Mouse (Mus musculus) embryonic facial prominence, embryonic 10.5 days (tissue): ENCODE results near the gene Tex52. TPM values are rescaled to one million over a fixed set of nuclear protein-coding genes. Genes with fewer than 3 reads are reported as not detected.
"Not testable (repeated sequence)": the region's sequence is repeated elsewhere in the genome, so short reads cannot be mapped to it uniquely, and the experiment has no call there.

Experiments
- DNase-seq: peaks from one replicate; pipeline ENCODE4 v3.0.0-alpha.2; 2017; ENCODE audit warnings: low spot score
- H3K27ac ChIP-seq: fragments of 300-500 bp; sonication (generic); replicated peaks from 2 replicates; pipeline ENCODE4 v1.5.1; 2016; ENCODE audit warnings: mild to moderate bottlenecking
- H3K27me3 ChIP-seq: fragments of 300-500 bp; sonication (generic); replicated peaks from 2 replicates; pipeline ENCODE4 v1.6.1; 2016; ENCODE audit warnings: low read depth, mild to moderate bottlenecking; ENCODE audit not compliant: poor library complexity, severe bottlenecking
- H3K36me3 ChIP-seq: fragments of 300-500 bp; sonication (generic); replicated peaks from 2 replicates; pipeline ENCODE4 v1.6.1; 2016; ENCODE audit warnings: mild to moderate bottlenecking, moderate library complexity
- H3K4me1 ChIP-seq: fragments of 300-500 bp; sonication (generic); 2 replicates; pipeline ENCODE4 v1.6.1; 2016
- H3K4me3 ChIP-seq: fragments of 300-500 bp; sonication (generic); 2 replicates; pipeline ENCODE4 v1.5.1; 2016; ENCODE audit warnings: mild to moderate bottlenecking, moderate library complexity
- H3K9me3 ChIP-seq: fragments of 300-500 bp; sonication (generic); 2 replicates; pipeline ENCODE4 v1.6.1; 2016; ENCODE audit warnings: mild to moderate bottlenecking
- WGBS: fragments of 180-500 bp; shearing (Covaris S2); methylation state at CpG from one replicate; pipeline ENCODE4 v1.1.7; 2016; 5-methylcytosine and 5-hydroxymethylcytosine counted together
- polyA plus RNA-seq: library from polyadenylated mRNA; unstranded; fragments of >200 nt; fragmentation: Nextera tagmentation; extraction: Ambion mirVana; gene quantifications from 2 replicates; pipeline ENCODE4 v1.2.1, GENCODE M21; 2016

The Tex52 gene
- polyA plus RNA-seq, 1 experiment from 2014 or later = 0.55 TPM

DNA sequence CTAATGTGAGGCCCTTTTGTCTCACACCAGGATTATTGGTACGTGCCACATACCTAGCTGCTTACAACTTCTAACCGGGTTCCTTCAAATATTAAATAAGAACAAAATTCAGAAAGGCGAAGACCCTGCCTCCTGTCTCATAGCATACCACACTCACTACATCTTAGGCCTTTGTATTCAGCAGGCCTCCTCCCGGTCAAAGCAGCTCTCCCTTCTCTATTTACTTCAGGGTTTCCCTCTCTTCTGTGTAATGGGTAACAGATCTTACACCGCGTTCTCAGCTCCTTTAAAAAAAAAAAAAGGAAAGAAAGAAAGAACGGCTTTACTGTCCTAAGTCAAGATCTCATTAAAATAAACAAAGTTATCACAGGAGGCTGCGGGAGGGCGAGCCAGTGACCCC is 13.4 kb upstream of the Tex52 start:
- Histone ChIP-seq H3K36me3 (peaks cover 59% of the 10 kb centered on the region), H3K4me1 (peaks cover 43% of the 10 kb centered on the region), H3K27me3 (no peaks in the 10 kb centered on the region), H3K27ac (peak overlapping the region; percentile 96), H3K4me3 (peak overlapping the region; percentile 88), H3K9me3 (no peaks in the 10 kb centered on the region)
- DNase-seq = no peak
- 17% methylated on average over 9 of the region's 9 CpGs for WGBS

DNA sequence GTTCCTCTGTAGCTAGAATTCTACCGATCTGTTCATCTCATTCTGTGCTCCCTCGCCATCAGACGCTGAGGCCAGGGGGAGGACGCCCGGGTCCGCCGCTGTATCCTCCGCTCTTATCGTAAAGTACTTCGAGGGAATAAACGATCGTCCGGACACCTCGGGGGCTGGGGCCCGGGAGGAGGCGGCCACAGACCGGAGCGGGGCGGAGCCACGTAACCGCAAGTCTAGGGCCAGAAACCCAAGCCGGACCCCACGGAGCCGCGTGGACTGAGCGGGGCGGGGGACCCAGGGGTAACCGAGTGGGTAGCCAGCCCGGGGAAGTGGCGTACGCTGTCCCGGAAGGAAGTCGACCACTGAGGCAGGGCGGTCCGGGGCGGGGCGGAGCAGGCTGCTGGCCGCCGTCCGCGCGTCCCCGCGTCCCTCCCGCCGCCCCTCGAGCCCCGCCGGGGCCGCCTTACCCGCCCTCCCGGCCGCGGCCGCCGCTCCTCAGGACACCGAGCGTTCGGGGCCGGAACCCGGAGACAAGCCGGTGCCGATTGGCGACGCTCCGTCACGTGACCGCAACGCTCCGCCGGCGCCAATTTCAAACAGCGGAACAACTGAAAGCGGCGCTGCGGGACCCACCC is 12.8 kb upstream of the Tex52 start, which contains the start of the genes Rhno1 and Foxm1:
Gene Rhno1, minus strand, starts transcription at position 531 of the 626 bp plus-strand sequence.
Gene Foxm1, plus strand, starts transcription at position 587 of the 626 bp plus-strand sequence.
- Histone ChIP-seq H3K27me3 (no peaks in the 10 kb centered on the region), H3K36me3 (peaks cover 59% of the 10 kb centered on the region), H3K4me3 (peak within 1 kb of the TSS; percentile 88), H3K27ac (peak within 1 kb of the TSS; percentile 96), H3K4me1 (peaks cover 43% of the 10 kb centered on the region), H3K9me3 (no peaks in the 10 kb centered on the region)
- DNase-seq = peak; percentile 92
- WGBS = under 1% methylated on average over 75 of the region's 76 CpGs

DNA sequence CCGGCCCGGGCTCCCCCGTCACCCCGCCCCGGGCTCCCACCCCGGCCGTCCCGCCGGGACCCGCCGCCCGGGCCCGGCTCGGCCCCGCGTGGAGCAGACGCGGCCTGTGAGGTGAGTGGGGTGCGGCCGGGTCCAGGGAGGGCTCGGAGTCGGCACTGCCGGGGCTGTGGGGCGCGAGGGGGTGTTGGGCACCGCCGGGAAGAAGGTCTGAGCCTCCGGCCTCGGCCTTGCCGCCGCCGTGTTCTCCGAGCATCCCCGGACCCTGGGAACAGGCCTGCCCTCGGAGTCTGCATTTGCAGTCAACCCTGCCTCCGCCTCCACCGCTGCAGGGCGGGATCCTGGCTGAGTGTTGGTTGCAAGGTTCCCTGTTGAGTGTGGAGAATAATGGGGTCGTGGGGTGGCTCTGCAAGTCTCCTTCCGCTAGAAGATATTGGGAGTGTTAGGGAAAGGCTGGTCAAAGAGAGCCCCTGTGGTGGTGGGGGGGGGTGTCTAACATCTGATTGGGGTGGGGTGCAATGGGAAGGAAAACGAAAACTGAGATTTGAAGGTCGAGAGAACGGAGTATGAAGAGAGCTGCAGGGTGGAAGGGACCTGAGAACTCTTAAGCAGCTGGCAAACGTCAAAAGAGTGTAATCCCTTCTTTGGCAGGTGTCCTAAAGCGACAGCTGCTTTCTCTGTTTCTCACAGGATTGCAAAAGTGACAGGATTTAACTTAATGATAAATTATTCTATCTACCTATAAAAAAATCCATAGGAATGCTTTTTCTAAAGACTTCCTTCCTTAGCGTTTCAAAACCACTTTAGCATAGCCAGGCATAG is 12.0 kb upstream of the Tex52 start:
- H3K27me3 ChIP-seq = no peaks in the 10 kb centered on the region
- H3K27ac ChIP-seq = peak overlapping the region; percentile 96
- H3K9me3 ChIP-seq = no peaks in the 10 kb centered on the region
- H3K36me3 ChIP-seq = peaks cover 59% of the 10 kb centered on the region
- WGBS = 1% methylated on average over 46 of the region's 46 CpGs
- peak overlapping the region; percentile 88 for H3K4me3 ChIP-seq
- peaks cover 43% of the 10 kb centered on the region for H3K4me1 ChIP-seq
- DNase-seq = no peak

DNA sequence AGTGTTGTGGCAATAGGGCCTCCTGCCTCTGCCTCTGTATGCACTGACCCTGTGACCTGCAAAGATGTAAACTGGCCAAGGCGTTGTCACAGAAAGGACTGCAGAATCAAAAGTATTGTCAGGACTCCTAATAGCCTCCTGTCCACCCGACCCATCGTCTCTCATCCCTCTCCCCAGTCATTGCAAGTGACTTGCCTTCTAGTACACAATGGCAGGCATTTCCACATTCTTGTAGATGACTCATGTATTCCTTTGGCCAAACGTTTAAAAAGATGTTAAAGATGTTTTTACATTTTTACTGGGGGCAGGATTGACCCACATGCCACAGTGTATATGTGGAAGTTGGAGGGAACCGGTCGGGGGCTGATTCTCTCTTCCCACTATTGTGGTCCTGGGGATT is 10.5 kb upstream of the Tex52 start:
- Histone ChIP-seq H3K36me3 (peaks cover 63% of the 10 kb centered on the region), H3K27ac (no peak overlapping the region), H3K4me3 (peak overlapping the region; percentile 21; the same call in 1 of the 2 replicates), H3K27me3 (no peaks in the 10 kb centered on the region), H3K4me1 (peaks cover 40% of the 10 kb centered on the region), H3K9me3 (no peaks in the 10 kb centered on the region)
- WGBS = 85% methylated on average over 6 of the region's 6 CpGs
- no peak for DNase-seq

DNA sequence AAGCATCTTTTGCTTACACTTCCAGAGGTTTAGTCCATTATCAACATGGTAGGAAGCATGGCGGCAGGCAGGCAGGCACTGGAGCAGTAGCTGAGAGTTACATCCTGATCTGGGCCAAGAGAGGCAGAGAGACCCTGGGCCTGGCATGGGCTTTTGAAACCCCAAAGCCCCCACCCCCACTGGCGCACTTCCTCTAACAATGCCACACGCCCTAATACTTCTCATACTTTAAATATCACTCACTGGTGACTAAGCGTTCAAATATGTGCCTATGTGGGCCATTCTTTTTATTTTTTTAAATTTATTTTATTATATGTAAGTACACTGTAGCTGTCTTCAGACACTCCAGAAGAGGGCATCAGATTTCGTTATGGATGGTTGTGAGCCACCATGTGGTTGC is 8.8 kb upstream of the Tex52 start:
- Histone ChIP-seq H3K36me3 (peaks cover 72% of the 10 kb centered on the region), H3K4me1 (peaks cover 23% of the 10 kb centered on the region), H3K9me3 (no peaks in the 10 kb centered on the region), H3K27me3 (no peaks in the 10 kb centered on the region), H3K27ac (no peak overlapping the region), H3K4me3 (no peak overlapping the region)
- DNase-seq = no peak
- WGBS = 96% methylated on average over 5 of the region's 5 CpGs

DNA sequence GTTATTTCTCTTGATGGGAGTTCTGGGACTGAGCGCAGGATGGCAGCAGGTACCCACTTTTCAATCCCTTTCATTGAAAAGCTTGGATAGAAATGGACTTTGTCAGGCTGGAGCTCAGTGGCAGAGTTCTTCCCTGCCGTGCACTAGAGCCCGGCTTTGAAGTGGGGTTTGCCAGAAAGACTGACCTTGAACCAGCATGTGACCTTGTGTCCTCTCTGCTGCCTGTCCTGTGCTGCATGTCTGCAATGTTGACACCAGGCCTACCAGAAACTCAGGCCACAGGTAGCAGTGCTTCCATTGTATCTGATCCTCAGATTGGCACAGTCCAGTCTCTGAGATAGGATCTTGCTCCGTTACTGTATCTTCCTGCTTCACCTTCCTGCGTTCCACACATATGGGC is 5.2 kb upstream of the Tex52 start:
- H3K4me3 ChIP-seq = no peak overlapping the region
- H3K9me3 ChIP-seq = no peaks in the 10 kb centered on the region
- no peaks in the 10 kb centered on the region for H3K27me3 ChIP-seq
- 95% methylated on average over 5 of the region's 5 CpGs for WGBS
- H3K27ac ChIP-seq = no peak overlapping the region
- DNase-seq = no peak
- H3K4me1 ChIP-seq = peaks cover 23% of the 10 kb centered on the region
- H3K36me3 ChIP-seq = peaks cover 100% of the 10 kb centered on the region

DNA sequence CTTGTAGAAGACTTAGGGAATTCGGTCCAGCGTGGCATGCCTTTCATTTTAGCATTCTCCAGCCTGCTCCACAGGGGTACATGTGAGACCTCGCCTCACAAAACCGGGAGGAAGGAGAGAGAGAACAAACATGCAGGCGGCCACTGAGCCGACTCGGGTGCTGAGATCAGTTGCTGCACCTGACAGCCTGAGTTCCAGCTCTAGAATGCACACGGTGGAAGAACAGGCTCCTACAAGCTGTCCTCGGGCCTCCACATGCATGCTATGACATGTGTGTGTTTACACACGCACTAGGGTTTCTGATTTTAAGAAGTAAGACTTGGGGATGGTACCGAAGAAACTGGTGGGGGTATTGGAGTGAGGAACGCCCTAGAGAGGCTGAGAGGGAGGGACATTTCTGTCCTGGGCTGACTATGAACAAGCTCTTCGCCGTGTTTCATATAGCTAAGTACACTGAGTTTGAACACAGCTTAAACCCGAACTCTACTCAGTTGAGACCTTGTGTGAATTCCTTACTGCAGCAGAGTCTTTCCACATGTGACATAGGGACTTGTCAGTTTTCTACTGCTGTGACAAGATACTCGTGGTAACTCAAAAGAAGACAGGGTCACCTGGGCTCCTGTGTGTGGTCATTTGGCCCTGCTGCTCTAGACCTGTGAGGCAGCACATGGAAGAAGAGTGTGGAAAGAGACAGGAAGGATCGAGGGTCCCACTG is 1.3 kb downstream of the Tex52 start:
- Histone ChIP-seq H3K36me3 (peaks cover 62% of the 10 kb centered on the region), H3K27me3 (no peaks in the 10 kb centered on the region), H3K4me3 (no peak overlapping the region), H3K9me3 (no peaks in the 10 kb centered on the region), H3K4me1 (peaks cover 24% of the 10 kb centered on the region), H3K27ac (no peak overlapping the region)
- 90% methylated on average over 17 of the region's 17 CpGs for WGBS
- no peak for DNase-seq

DNA sequence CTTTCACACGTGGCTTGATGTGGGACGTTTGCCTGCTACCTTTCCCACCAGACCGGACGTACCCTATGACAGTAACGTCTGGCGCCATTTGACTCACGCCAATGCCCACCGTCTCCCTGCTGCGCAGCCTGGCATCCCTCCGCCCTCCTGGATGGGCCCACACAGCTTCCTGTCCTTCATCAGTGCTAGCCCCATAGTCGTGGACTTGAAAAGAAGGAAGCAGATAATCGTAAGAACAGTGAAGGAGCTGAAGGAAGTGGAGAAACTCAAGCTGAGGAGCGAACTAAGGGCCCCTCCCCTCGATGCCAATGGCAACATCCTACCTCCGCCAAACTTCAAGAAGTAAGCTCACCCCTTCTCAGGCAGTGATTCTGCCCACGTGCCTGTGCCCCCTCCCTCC is 4.4 kb downstream of the Tex52 start:
- peaks cover 31% of the 10 kb centered on the region for H3K36me3 ChIP-seq
- DNase-seq = no peak
- no peaks in the 10 kb centered on the region for H3K9me3 ChIP-seq
- H3K27ac ChIP-seq = no peak overlapping the region
- H3K4me3 ChIP-seq = no peak overlapping the region
- WGBS = 88% methylated on average over 16 of the region's 16 CpGs
- peaks cover 7% of the 10 kb centered on the region for H3K4me1 ChIP-seq
- no peaks in the 10 kb centered on the region for H3K27me3 ChIP-seq

DNA sequence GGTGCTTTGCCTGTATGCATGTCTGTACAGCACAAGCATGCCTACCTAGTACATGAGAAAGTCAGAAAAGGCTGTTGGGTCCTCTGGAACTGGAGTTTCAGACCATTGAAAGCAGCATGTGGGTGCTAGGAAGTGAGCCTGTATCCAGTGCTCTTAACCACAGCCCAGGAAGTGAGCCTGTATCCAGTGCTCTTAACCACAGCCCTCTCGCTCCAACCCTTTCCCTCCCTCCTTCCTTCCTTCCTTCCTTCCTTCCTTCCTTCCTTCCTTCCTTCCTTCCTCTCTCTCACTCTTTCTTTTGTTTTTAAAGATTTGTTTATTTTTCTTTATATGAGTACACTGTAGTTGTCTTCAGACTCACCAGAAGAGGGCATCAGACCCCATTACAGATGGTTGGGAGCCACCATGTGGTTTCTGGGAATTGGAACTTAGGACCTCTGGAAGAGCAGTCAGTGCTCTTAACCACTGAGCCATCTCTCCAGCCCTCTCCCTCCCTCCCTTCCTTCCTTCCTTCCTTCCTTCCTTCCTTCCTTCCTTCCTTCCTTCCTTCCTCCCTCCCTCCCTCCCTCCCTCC is 5.4 kb downstream of the Tex52 start:
- H3K27ac ChIP-seq, H3K4me1 ChIP-seq, H3K27me3 ChIP-seq, H3K4me3 ChIP-seq, H3K9me3 ChIP-seq, DNase-seq: not testable (repeated sequence)
- H3K36me3 ChIP-seq = peaks cover 22% of the 10 kb centered on the region
- 56% methylated on average over 1 of the region's 1 CpGs for WGBS

DNA sequence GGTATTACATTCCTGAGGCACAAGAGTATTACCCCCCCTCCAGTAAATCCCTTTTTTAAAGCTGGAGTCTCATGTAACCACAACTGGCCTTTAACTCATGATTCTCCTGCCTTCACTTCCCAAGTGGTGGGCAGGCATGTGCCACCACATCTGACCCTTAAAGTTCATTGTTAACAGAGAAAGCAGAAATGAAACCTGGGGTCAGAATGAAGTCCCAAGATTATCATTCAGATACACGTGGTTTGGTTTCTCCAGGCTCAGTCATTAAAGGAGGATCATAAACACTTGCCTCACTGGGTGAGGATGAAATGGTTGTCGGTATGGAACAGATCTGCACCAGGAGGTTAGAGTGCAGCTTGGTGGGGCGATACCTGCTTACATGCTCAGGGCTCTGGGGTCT is 6.0 kb downstream of the Tex52 start:
- DNase-seq = no peak
- Histone ChIP-seq H3K27me3 (no peaks in the 10 kb centered on the region), H3K9me3 (no peaks in the 10 kb centered on the region), H3K36me3 (peaks cover 17% of the 10 kb centered on the region), H3K4me1 (no peaks in the 10 kb centered on the region), H3K27ac (no peak overlapping the region), H3K4me3 (no peak overlapping the region)
- WGBS = 78% methylated on average over 3 of the region's 3 CpGs

DNA sequence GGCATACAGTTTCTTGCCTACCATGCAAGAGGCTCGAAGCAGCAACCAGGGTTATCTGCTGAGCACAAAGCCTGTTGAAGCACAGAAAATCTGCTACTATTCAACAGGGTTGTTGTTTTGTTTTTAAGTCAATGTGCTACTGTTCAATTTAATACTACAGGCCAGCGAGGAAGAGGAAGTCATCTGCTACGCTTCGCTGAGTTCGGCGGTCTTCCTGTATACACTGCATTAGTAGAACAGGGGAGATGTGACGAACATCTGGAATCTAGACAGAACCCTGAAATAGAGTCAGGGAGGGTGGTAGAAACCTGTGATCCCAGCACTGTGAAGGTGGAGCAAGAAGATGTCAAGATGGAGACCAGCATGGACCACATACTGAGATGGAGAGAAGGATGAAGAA is 8.5 kb downstream of the Tex52 start:
- no peak overlapping the region for H3K4me3 ChIP-seq
- 68% methylated on average over 7 of the region's 7 CpGs for WGBS
- DNase-seq = no peak
- H3K27me3 ChIP-seq = no peaks in the 10 kb centered on the region
- no peaks in the 10 kb centered on the region for H3K36me3 ChIP-seq
- no peak overlapping the region for H3K27ac ChIP-seq
- H3K9me3 ChIP-seq = no peaks in the 10 kb centered on the region
- H3K4me1 ChIP-seq = no peaks in the 10 kb centered on the region

DNA sequence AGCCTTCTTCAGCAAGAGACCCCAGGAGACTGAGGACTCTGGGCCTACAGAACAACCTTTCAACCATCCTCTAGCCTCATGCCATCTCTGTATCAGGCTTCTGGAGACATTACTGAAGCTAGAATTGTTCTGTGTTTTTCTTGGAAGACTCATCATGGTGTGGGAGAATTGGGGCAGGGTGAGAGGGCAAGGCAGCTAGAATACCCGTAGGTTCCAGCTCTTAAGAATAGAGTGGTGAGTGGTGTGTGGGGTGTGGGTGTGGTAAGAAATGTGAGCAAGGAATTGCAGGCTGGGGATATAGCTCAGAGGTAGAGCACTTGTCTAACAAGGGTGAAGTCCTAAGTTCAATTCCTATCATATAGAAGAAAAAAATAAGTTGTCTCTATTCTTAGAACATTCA is 9.8 kb downstream of the Tex52 start:
- Histone ChIP-seq H3K4me1 (no peaks in the 10 kb centered on the region), H3K4me3 (no peak overlapping the region), H3K27me3 (no peaks in the 10 kb centered on the region), H3K36me3 (no peaks in the 10 kb centered on the region), H3K9me3 (no peaks in the 10 kb centered on the region), H3K27ac (no peak overlapping the region)
- 98% methylated on average over 1 of the region's 1 CpGs for WGBS
- no peak for DNase-seq
